Mouse (Mus musculus): ENCODE data around the gene Pdia4. TPM values are rescaled to one million over a fixed set of nuclear protein-coding genes. Genes with fewer than 3 reads are reported as not detected.
"Not testable (repeated sequence)": the region's sequence is repeated elsewhere in the genome, so short reads cannot be mapped to it uniquely, and the experiment has no call there.

Gene Pdia4
- 209 and 245 TPM in 2 replicates for polyA plus RNA-seq (2015; fragmentation: Nextera tagmentation; extraction: Ambion mirVana)

GRCm38 (mm10) chr6:47813257-47813878 lies at the start of gene Pdia4:
TSS of gene Pdia4 (minus strand) at chr6:47813430.
- under 1% methylated on average over 44 of the region's 44 CpGs for WGBS
- DNase-seq (ENCODE audit: low spot score), result peak; percentile 100
- H3K4me1 ChIP-seq (replicated peaks; ENCODE audit: insufficient read depth, low read length), result peaks cover 5% of the 10 kb centered on the region
- no peak; the same call in 1 of the 2 replicates for TF ChIP-seq CTCF (IDR thresholded peaks at IDR 0.05; ENCODE audit: low read depth)
- H3K9me3 ChIP-seq (replicated peaks; ENCODE audit: low read length), result no peaks in the 10 kb centered on the region
- H3K4me3 ChIP-seq (replicated peaks; ENCODE audit: low read depth, low read length), result peak within 1 kb of the TSS; percentile 59
- no peaks in the 10 kb centered on the region for H3K27me3 ChIP-seq (ENCODE audit: insufficient read depth, low read length)
- peak; percentile 99 for ATAC-seq (replicated peaks; ENCODE audit: low FRiP score, low read depth)
- peak within 1 kb of the TSS; percentile 74 for H3K9ac ChIP-seq (ENCODE audit: low read depth, low read length)
- no peaks in the 10 kb centered on the region for H3K36me3 ChIP-seq (ENCODE audit: insufficient read depth, low read length)
- H3K4me2 ChIP-seq (ENCODE audit: low read length), result peak within 1 kb of the TSS; percentile 73
- H3K27ac ChIP-seq, result peak within 1 kb of the TSS; percentile 92

- DNase-seq (ENCODE audit: low spot score); H3K27me3 ChIP-seq (ENCODE audit: insufficient read depth, low read length); H3K4me2 ChIP-seq (ENCODE audit: low read length); H3K4me3 ChIP-seq (replicated peaks; ENCODE audit: low read depth, low read length); H3K36me3 ChIP-seq (ENCODE audit: insufficient read depth, low read length); ATAC-seq (replicated peaks; ENCODE audit: low FRiP score, low read depth); H3K9me3 ChIP-seq (replicated peaks; ENCODE audit: low read length); H3K9ac ChIP-seq (ENCODE audit: low read depth, low read length); H3K4me1 ChIP-seq (replicated peaks; ENCODE audit: insufficient read depth, low read length); H3K27ac ChIP-seq: not testable (repeated sequence)
- 85% methylated on average over 3 of the region's 3 CpGs for WGBS
Measured at GRCm38 (mm10) chr6:47857729-47858128, 44.5 kb upstream of the Pdia4 start.

GRCm38 (mm10) chr6:47857241-47857640 lies 44.0 kb upstream of the Pdia4 start:
- Histone ChIP-seq H3K4me2 (ENCODE audit: low read length) (no peak overlapping the region), H3K36me3 (ENCODE audit: insufficient read depth, low read length) (peaks cover 7% of the 10 kb centered on the region; the same call in 1 of the 2 replicates), H3K27ac (no peak overlapping the region), H3K4me1 (replicated peaks; ENCODE audit: insufficient read depth, low read length) (no peaks in the 10 kb centered on the region), H3K27me3 (ENCODE audit: insufficient read depth, low read length) (no peaks in the 10 kb centered on the region), H3K9ac (ENCODE audit: low read depth, low read length) (no peak overlapping the region), H3K4me3 (replicated peaks; ENCODE audit: low read depth, low read length) (no peak overlapping the region), H3K9me3 (replicated peaks; ENCODE audit: low read length) (no peaks in the 10 kb centered on the region)
- DNase-seq (ENCODE audit: low spot score) (no peak), ATAC-seq (replicated peaks; ENCODE audit: low FRiP score, low read depth) (no peak)
- WGBS, result 95% methylated on average over 6 of the region's 6 CpGs
- no peak for TF ChIP-seq CTCF (IDR thresholded peaks at IDR 0.05; ENCODE audit: low read depth)

GRCm38 (mm10) chr6:47845779-47846178 lies 32.5 kb upstream of the Pdia4 start:
- Histone ChIP-seq H3K36me3 (ENCODE audit: insufficient read depth, low read length) (no peaks in the 10 kb centered on the region), H3K9me3 (replicated peaks; ENCODE audit: low read length) (no peaks in the 10 kb centered on the region), H3K27ac (no peak overlapping the region), H3K4me3 (replicated peaks; ENCODE audit: low read depth, low read length) (no peak overlapping the region), H3K4me2 (ENCODE audit: low read length) (no peak overlapping the region), H3K4me1 (replicated peaks; ENCODE audit: insufficient read depth, low read length) (no peaks in the 10 kb centered on the region), H3K27me3 (ENCODE audit: insufficient read depth, low read length) (no peaks in the 10 kb centered on the region), H3K9ac (ENCODE audit: low read depth, low read length) (no peak overlapping the region)
- TF ChIP-seq CTCF (IDR thresholded peaks at IDR 0.05; ENCODE audit: low read depth), result no peak
- ATAC-seq (replicated peaks; ENCODE audit: low FRiP score, low read depth), result no peak
- DNase-seq (ENCODE audit: low spot score), result no peak

DNA sequence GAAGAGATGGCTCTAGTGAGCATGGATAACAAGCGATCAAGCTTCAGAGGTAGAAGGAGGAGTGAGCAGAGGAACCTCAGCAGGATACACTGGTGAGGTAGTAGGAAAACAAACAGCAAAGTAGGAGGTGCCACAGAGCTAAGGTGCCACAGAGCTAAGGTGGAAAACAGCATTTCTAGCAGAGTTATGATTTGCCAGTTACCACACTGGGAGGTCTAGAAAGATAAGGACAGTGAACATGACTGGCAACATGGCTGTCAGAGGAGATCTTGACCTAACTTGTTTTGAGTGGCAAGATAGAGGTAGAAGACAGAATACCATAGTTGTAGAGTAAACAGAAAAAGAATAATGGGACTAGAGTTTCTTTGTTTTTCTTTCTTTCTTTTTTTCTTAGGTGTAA lies 29.1 kb upstream of the Pdia4 start:
- no peak for TF ChIP-seq CTCF (IDR thresholded peaks at IDR 0.05; ENCODE audit: low read depth)
- ATAC-seq (replicated peaks; ENCODE audit: low FRiP score, low read depth), result no peak
- Histone ChIP-seq H3K4me1 (replicated peaks; ENCODE audit: insufficient read depth, low read length) (no peaks in the 10 kb centered on the region), H3K4me2 (ENCODE audit: low read length) (no peak overlapping the region), H3K36me3 (ENCODE audit: insufficient read depth, low read length) (no peaks in the 10 kb centered on the region), H3K27ac (no peak overlapping the region), H3K9me3 (replicated peaks; ENCODE audit: low read length) (no peaks in the 10 kb centered on the region), H3K4me3 (replicated peaks; ENCODE audit: low read depth, low read length) (no peak overlapping the region), H3K9ac (ENCODE audit: low read depth, low read length) (no peak overlapping the region), H3K27me3 (ENCODE audit: insufficient read depth, low read length) (no peaks in the 10 kb centered on the region)
- DNase-seq (ENCODE audit: low spot score), result no peak
- WGBS, result 94% methylated on average over 1 of the region's 1 CpGs

DNA sequence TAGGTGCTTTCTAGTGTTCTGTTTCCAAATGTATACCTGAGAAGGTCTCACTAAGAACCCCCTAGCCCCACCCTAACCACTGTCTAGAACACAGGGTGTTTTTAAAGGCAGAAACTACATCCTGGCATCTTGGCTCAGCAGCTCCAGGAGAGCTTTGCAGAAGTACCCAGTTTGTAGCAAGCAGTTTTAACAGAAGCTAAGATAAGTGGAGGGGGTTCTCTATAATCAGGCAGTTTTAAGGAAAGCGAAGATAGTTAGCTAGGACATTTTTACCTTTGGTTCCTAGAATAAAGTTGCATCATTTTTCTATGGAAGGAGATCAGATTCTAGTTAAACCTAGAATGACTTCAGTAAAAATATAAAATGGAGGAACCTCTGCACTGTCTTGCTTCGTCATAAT lies 28.6 kb upstream of the Pdia4 start:
- no peak for DNase-seq (ENCODE audit: low spot score)
- Histone ChIP-seq H3K4me1 (replicated peaks; ENCODE audit: insufficient read depth, low read length) (no peaks in the 10 kb centered on the region), H3K27ac (no peak overlapping the region), H3K9ac (ENCODE audit: low read depth, low read length) (no peak overlapping the region), H3K36me3 (ENCODE audit: insufficient read depth, low read length) (no peaks in the 10 kb centered on the region), H3K4me2 (ENCODE audit: low read length) (no peak overlapping the region), H3K4me3 (replicated peaks; ENCODE audit: low read depth, low read length) (no peak overlapping the region), H3K27me3 (ENCODE audit: insufficient read depth, low read length) (no peaks in the 10 kb centered on the region), H3K9me3 (replicated peaks; ENCODE audit: low read length) (no peaks in the 10 kb centered on the region)
- no peak for ATAC-seq (replicated peaks; ENCODE audit: low FRiP score, low read depth)
- 97% methylated on average over 2 of the region's 2 CpGs for WGBS
- TF ChIP-seq CTCF (IDR thresholded peaks at IDR 0.05; ENCODE audit: low read depth), result no peak

GRCm38 (mm10) chr6:47841077-47841476 lies 27.8 kb upstream of the Pdia4 start:
- no peaks in the 10 kb centered on the region for H3K9me3 ChIP-seq (replicated peaks; ENCODE audit: low read length)
- WGBS, result 95% methylated on average over 1 of the region's 1 CpGs
- ATAC-seq (replicated peaks; ENCODE audit: low FRiP score, low read depth) (no peak), DNase-seq (ENCODE audit: low spot score) (no peak)
- H3K27ac ChIP-seq, result no peak overlapping the region
- no peak overlapping the region for H3K4me2 ChIP-seq (ENCODE audit: low read length)
- no peak overlapping the region for H3K4me3 ChIP-seq (replicated peaks; ENCODE audit: low read depth, low read length)
- H3K27me3 ChIP-seq (ENCODE audit: insufficient read depth, low read length), result no peaks in the 10 kb centered on the region
- no peaks in the 10 kb centered on the region for H3K4me1 ChIP-seq (replicated peaks; ENCODE audit: insufficient read depth, low read length)
- no peak for TF ChIP-seq CTCF (IDR thresholded peaks at IDR 0.05; ENCODE audit: low read depth)
- no peak overlapping the region for H3K9ac ChIP-seq (ENCODE audit: low read depth, low read length)
- no peaks in the 10 kb centered on the region for H3K36me3 ChIP-seq (ENCODE audit: insufficient read depth, low read length)
